Mouse (Mus musculus) left cerebral cortex, adult 18-20 months (tissue): ENCODE data around the gene Psmd12. TPM values are rescaled to one million over a fixed set of nuclear protein-coding genes. Genes with fewer than 3 reads are reported as not detected.
"Not testable (repeated sequence)": the region's sequence is repeated elsewhere in the genome, so short reads cannot be mapped to it uniquely, and the experiment has no call there.

Experiments used
- DNase-seq, 2 experiments: peaks; one replicate each; pipeline ENCODE4 v3.0.0; 2021 to 2022; ENCODE audit warnings: low spot score in 2 of 2, mixed read lengths in 1 of 2
- total RNA-seq, 2 experiments: library from RNA; stranded (reverse); gene quantifications; 2 replicates each; pipeline ENCODE4 v1.2.3; 2021

Gene Psmd12
- total RNA-seq, 2 experiments from 2014 or later, result 74.1 to 75.1 TPM

DNA sequence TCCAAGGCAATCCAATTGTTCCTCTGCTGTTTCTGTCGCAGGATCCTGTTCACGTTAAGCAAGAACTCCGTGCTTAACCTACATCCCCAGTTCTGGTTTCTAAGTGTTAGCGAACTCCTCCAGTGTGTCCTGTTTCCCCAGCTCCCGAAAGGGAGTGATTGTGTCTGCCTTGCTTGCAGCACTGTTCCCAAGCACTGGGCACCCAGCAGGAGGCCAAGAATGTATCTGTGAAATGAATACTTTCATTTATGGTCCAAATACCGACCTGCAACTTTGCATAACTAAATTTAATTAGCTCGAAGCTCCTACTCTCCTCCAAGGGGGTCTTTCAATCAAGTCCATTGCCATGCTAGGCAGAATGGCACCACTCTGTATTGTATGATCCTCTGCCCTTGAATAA, 19.5 kb upstream of the Psmd12 start:
- no peak for DNase-seq

DNA sequence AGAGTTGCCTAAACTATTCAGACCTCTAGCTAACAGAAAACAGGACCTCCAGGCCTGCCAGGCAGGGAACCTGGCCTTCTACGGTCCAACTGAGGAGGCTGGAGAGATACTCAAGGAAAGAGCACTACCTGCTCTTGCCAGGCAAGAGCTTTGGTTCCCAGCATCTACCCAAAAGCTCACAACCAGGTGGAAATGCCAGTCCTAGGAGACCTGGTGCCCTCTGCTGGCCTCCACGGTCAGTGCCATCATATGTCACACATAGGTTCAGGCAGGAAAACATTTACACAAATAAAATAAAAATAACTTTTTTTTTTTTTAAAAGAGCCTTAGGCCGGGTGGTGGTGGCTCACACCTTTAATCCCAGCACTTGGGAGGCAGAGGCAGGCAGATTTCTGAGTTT, 16.8 kb upstream of the Psmd12 start:
- DNase-seq, result no peak

DNA sequence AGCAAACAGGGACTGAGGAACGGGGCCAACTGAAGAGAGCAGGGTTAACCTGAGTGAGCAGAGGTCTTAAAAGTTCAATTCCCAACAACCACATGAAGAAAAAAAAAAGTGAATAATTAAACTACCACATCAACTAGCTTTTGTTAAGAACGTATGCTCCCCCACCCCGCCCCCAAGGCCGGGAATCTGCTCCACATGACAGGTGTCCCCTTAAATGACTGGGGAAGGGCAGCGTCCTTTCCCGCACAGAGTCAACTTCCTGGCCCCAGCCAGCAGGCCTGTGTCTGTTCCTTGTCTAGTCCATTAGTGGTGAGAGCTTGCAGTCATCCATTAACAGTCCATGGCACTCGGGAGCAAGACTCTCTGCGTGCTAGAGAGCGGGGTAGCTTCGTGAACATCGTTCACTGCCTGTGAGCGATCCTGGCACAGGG, 16.0 kb upstream of the Psmd12 start:
- no peak for DNase-seq

DNA sequence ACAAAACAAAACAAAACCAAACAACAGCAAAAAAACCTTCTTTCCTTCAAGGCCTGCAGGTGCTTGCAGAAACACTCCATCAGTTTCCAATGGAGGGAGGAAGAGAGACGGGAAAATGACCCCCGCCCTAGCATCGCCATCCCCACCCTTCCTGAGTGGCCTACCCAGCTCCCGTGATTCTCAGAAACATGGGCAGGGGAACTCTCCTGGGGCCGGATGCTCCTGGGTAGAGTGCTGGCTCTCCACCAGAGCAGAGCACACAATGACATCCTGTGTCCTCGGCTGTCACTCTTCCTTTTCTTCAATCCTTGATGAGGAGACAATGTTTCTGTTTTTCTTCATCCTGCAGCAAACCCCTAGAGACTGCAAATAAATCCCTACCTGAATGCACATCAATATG, 15.1 kb upstream of the Psmd12 start:
- DNase-seq, result no peak

DNA sequence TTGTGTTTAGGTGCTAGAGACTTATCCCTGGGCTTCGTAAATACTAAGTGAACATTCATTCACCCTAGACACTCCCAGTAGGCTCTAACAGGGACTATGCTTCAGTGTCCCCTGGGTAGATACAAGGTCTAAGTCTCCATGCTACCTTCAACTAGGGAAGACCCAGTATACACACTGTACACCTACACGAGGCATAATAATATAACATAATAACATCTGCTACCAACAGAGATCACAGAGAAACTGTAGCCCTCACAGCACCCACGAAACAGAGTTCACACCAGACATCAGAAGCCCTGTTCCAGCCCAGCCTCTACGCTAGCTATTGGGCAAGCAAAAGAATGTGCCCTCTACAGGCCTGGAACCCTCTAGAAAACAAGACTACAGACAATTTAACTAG, 14.2 kb upstream of the Psmd12 start:
- DNase-seq, result no peak

DNA sequence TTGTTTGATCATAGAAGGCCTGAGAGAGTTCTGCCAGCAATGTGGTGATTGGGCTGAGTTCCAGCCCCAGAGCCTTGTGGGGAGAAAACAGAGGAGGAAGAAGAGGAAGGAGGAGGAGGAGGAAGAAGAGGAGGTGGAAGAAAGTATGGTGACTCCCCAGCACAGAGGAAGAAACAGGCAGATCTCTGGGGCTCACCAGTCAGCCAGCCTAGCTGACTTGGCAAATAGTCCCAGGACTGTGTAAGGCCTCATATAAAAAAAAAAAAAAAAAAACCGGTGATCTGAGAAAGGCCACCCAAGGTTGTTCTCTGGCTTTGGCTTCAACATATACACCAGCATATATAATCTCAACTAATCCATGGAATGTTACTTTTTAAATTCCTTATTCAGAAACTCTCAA, 13.3 kb upstream of the Psmd12 start:
- DNase-seq, result no peak

DNA sequence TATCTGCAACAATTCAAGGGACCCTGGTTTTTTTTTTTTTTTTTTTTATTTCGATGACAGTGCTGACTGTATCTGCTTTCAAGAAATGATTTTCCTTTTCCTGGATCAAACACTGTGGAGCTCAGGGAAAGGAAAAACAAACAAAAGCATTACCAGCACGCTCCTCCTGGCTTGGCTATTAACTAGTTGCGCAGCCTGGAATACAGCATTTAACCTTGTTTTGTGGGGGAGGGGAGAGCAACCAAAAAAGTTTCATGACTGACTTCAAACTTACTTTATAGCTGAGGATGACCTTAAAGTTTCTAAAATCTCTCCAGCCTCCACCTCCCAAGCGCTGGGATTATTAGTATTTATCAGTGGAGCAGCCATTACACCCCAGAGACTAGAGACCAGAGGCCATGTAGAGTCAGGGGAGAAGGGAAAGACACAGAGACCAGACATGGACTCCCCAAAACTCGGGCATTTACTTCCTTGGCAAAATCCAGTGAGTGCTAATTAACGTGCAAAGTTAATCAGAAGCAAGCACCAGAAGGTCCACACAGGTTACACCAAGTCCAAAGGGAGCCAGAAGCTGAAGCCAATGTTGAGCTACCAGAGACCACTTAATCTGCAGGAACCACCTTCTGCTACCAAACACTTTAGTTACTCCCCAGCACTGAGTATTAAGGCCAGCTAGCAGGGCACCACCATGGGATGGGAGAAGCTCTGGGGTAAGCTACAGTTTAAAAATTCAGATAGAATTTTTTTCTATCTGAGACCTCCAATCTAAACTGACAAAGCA, 12.5 kb upstream of the Psmd12 start:
- no peak for DNase-seq

DNA sequence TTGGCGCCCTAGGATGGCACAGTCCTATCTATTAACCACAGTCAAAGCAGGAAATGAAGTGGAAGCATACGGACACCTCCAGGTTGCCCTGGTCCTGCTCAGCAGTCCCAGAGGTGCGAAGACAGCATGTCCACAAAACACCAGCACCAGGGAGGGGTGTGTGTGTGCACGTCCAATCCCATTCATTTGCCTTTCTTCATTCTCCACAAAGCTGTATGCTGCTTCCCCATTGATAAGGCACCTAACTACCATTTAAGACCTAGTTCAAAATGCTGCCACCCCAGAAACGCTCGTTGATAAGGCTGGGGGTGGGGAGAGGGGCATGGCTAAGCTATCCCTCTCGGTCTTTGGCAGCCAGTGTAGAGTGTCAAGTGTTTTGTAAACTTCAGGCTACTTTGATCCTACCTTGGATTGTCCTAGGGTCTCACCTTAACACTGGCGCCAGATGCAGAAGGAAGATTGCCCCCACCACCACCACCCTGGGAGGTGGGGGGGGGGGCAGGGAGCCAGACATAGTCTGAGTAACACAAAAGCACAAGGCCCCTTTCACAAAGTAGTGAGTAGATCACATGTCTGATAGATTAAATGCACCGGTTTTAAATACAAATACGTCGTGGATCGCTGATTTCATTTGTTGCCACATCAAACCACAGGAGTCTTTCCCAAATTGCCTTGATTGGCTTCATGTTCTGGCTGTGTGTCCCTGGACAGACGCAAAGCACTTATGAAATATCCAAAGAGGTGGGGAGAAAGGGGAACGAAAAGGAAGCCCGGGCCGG, 10.8 kb upstream of the Psmd12 start:
- no peak for DNase-seq

DNA sequence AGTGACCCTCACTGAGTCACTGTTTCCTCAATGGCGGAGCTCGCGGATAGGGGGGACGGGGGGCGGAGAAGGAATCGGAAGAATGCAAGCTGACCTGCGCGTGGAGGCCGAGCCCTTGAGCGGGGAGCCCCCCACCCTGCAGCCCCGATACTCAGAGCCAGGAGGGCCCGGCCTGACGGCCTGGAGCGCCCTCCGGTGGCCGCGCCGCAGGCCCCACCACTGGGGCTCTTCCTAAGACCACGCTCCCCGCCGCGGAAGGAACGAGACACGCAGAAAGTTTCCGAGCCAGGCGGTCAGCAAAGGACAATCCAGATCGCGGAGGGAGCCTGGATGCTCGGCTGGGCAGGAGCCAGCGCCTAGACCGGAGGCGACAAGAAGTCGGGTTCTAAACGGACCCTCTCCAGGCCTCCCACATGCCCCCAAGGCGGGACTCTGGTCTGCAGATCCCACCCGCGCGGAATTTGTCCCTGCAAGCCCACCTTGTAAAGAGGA, 10.2 kb upstream of the Psmd12 start:
- peak; percentile 62 to 74 for DNase-seq

DNA sequence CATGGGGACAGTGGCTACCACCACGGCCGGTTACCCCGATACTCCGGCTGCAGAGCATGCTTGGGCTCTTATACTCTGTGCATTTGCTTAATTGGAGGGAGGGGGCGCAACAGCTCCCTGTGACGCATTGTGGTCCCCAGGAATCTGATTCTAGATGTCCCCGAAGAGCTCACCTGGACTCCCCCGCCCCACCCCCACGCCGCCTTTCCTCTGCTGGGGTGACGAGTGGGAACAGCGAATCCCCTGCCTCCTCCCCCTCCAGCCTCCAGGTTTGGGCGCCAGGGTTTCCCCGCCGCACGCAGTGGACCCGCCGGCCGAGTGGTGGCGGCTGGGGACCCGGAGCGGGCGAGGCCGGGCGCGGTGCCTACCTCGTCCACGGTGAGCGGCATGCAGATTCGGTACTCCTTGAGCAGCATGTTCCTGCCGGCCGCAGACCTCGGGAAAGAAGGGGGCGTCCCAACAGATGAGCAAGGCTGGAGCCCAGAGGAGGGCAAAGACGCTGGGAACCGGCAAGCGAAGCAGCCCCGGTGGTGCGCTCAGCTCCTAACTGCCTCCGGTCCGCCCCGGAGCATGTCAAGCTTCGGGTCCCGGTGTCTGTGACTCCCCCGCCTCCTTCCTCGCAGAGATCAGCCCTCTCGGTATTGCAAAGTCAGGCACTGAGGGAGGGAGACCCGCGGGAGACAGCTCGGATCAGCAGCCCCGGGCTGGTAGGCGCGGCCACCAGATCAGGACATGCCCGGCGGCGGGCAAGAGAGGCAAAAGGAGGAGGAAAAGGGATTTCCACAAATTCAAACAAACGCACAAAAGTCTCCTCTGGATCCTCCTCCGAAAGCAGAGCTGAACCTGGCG, 9.5 kb upstream of the Psmd12 start:
- peak; percentile 38 to 56 for DNase-seq

DNA sequence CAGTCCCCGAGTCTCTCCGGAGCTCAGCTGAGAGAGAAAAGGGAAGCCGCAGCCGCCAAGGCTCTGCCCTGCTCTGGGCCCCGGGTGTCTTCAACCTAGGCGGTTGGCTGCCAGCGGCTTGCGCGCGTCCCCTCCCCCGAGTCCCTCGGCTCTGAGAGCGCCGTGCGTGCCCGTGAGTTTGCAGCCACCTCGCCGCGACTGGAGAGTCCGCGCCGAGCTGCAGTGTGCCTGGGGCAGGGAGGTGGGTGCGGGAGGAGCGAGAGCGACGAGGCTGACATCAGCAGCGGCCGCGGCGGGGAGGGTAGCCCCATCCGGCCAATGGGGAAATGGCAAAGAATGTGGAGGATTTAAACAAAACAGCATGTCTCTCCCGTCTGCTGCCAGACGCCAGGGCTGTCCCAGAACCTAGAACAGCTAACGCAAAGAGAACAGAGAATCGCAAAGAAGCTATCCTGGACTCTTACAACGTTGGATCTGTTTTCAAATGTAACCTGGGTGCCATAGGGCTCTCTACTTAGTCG, 8.7 kb upstream of the Psmd12 start, which contains the start of gene Pitpnc1:
Gene Pitpnc1, minus strand, starts transcription at position 179 of the 521 bp plus-strand sequence.
- DNase-seq, result peak; percentile 81 to 92

DNA sequence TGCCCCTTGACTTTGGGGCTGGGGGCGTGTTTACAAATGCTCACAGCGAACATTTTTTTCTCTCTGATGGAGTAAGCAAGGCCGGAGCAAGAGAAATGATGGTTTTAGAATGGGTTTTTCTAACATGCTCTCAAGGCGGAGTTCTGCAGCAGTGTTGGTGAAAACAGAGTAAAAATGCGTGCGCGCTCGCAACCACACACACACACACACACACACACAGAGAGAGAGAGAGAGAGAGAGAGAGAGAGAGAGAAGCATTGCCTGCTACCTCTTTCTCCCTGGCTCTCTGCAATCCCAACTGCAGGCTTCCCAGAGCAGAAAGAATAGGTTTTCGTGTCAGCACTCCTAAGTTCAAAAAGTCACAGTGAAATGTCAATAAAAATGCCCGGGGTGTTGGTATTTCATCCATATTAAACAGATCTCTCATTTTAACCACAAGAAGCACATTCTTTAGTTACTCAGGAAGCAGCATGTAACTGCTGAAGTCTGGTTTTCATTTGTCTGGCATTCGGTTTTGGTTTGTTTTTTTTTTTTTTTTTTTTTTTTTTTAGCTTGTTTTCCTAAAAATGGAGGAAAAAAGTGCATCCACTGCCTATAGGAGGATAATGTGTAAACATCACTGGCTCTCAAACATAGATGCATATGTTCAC, 8.1 kb upstream of the Psmd12 start:
- no peak for DNase-seq

DNA sequence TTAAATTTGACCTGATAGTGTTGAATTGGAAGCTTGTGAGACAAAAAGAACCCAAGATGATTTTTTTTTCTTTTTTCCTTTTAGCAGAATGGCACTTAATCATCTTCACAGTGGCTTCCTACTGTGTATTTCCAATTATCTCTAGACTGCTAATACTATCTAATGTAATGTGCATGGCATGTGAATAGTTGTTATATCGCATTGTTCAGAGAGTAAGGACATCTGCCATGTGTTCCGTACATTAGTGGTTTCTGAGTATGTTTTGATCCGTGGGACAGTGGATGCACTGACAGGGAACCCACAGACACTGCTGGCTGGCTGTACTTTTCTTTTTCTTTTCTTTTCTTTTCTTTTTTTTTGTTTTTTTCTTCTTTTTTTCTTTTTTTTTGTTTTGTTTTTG, 7.0 kb upstream of the Psmd12 start:
- DNase-seq, result no peak

DNA sequence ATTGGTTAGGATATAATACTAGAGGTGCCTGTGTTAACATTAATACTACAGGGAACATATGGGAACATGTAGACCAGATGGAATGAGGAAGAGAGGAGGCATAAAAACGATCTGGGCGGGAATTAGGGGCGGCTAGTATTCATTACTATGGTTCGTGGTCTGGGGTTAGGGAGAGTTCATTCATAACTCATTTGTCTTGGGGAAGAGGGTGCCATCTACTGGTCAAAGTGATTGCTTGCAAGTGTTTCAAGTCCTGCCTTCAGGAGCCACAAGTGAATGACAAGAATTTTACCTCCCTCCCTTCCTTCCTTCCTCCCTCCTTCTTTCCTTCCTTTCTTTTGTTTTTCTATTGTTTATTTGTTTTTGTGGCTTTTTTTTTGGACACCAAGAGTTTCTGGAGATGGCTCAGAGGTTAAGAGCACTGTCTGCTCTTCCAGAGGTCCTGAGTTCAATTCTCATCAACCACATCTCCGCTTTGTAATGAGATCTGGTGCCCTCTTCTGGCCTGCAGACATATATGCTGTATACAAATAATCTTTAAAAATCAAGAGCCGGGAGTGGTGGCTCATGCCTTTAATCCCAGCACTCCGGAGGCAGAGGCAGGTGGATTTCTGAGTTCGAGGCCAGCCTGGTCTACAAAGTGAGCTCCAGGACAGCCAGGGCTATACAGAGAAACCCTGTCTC, 6.0 kb upstream of the Psmd12 start:
- DNase-seq, result peak; percentile 11 to 28

DNA sequence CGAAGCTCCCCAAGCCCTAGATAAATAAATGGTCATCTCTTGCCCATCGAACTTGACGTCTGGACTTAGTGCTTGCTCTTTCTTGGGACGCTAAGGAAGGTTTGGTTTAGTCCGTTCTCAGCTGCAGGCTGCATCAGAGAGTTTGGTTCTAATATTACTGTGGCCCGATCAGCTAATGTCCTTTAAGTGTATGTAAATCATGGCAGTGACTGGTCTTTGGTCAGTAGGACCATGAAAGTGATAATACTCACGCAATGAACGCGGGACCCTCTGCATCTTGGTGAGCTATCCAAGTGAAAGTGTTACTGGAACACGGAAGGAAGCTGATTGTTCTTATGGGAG, 549 bp downstream of the Psmd12 start:
- DNase-seq, result no peak

DNA sequence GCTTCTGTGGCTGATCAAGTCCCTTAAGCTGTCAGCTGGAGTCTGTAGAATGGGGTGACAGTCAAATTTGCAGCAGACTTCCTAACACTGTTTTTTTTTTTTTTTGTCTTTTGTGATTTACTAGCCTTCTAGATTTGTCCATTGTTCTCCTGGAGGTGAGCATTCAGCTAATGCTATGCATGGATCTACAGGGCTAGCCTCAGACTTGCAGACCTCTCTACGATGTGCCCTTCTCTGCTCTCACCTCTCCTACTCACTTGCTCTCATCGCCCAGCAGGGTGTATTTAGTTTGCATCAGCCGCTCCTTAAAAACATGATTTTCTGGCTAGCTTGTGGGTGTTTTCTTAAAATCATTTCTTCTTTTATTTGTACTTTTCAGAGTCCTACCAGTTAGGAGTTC, 5.1 kb downstream of the Psmd12 start:
- DNase-seq, result no peak

DNA sequence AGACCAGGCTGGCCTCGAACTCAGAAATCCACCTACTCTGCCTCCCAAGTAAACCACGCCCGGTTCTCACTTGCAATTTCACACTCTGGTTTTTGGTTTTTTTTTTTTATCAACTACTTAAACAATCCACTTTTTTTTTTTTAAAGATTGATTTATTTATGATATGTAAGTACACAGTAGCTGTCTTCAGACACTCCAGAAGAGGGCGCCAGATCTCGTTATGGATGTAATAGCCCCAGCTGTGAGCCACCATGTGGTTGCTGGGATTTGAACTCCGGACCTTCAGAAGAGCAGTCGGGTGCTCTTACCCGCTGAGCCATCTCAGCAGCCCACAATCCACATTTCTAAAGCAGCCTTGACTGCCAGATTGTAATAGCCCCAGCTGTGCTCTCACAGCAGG, 23.5 kb downstream of the Psmd12 start:
- no peak for DNase-seq

DNA sequence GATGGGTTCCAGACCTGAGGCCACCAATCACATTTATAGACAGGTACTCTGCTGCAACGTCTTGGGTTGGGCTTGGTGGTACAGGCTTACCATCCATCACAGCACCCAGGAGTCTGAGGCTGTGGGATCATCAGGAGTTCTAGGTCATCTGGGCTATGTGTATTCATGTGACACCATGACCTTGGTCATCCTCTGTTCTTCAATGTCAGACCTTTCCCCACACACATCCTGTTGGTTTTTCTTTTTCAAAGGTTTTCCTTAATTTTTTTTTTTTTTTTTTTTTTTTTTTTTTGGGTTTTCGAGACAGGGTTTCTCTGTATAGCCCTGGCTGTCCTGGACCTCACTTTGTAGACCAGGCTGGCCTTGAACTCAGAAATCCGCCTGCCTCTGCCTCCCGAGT, 25.1 kb downstream of the Psmd12 start:
- DNase-seq, result not testable (repeated sequence)

DNA sequence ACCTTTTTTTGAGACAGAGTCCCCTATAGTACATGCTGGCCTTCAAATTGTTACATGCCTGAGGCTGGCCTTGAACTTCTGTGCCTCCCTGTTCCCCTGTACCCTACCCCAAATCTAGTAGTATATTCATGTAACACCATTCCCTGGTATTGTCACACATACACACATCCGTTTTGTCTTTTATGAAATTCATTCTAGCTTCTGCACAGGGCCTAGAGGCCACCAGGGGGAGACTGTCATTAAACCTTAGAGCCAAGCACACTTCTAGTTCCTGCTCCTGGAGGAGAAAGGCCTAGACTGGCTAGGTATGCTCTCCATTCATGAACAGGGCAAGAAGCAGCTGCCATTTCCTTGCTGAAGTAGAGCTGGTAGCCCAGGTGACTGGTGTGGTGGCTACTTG, 27.0 kb downstream of the Psmd12 start:
- DNase-seq, result peak; percentile 5 to 17
